Mouse (Mus musculus) v-Abl transformed pro-B cells (cell line): ENCODE results near the gene Rtn3.

Source experiments
- in situ Hi-C, 2 experiments: fragments of 400-800 bp; cut with MboI; formaldehyde crosslinking; loops; one replicate each; pipeline ENCODE4 v1.15.1; 2025; ENCODE audit not compliant: unreplicated experiment in 2 of 2

The Rtn3 gene

GRCm38 (mm10) chr19:7482599-7483511 lies at the start of gene Rtn3:
Gene Rtn3 (minus strand): TSS chr19:7483281.
- in situ Hi-C loops, result loop anchor here in 1 of 2 experiments (25.0 kb wide), 1 partner anchor 1404 kb away; the partner anchor contains the start of genes 1810009A15Rik, Ganab, Gm49403 and Gm49416

GRCm38 (mm10) chr19:7531906-7532305 lies 48.8 kb upstream of the Rtn3 start:
- in situ Hi-C loops, result loop anchor here in 1 of 2 experiments (5.0 kb wide), 1 partner anchor 65 kb away; no protein-coding TSS in a partner anchor

- in situ Hi-C loops, result loop anchor here in 1 of 2 experiments (5.0 kb wide), 1 partner anchor 68 kb away; no protein-coding TSS in a partner anchor
Measured at GRCm38 (mm10) chr19:7528639-7529428, 45.8 kb upstream of the Rtn3 start.

GRCm38 (mm10) chr19:7524879-7525278 lies 41.8 kb upstream of the Rtn3 start:
- in situ Hi-C loops, result loop anchor here in 1 of 2 experiments (5.0 kb wide), 1 partner anchor 72 kb away; no protein-coding TSS in a partner anchor

GRCm38 (mm10) chr19:7523781-7524180 lies 40.7 kb upstream of the Rtn3 start:
- in situ Hi-C loops, result no loop called here

- in situ Hi-C loops, result no loop called here
Measured at GRCm38 (mm10) chr19:7523292-7523691, 40.2 kb upstream of the Rtn3 start.

GRCm38 (mm10) chr19:7522856-7523255 lies 39.8 kb upstream of the Rtn3 start:
- in situ Hi-C loops, result no loop called here

GRCm38 (mm10) chr19:7521619-7522018 lies 38.5 kb upstream of the Rtn3 start:
- in situ Hi-C loops, result no loop called here

GRCm38 (mm10) chr19:7516437-7516836 lies 33.4 kb upstream of the Rtn3 start:
- in situ Hi-C loops, result no loop called here

GRCm38 (mm10) chr19:7508026-7508425 lies 24.9 kb upstream of the Rtn3 start:
- in situ Hi-C loops, result no loop called here

GRCm38 (mm10) chr19:7506321-7506720 lies 23.2 kb upstream of the Rtn3 start:
- in situ Hi-C loops, result no loop called here

- in situ Hi-C loops, result no loop called here
Measured at GRCm38 (mm10) chr19:7502432-7502831, 19.4 kb upstream of the Rtn3 start.

- in situ Hi-C loops, result no loop called here
Measured at GRCm38 (mm10) chr19:7500701-7501100, 17.6 kb upstream of the Rtn3 start.

GRCm38 (mm10) chr19:7498816-7499215 lies 15.7 kb upstream of the Rtn3 start:
- in situ Hi-C loops, result loop anchor here in 1 of 2 experiments (25.0 kb wide), 1 partner anchor 1388 kb away; the partner anchor contains the start of genes 1810009A15Rik, Ganab, Gm49403 and Gm49416

GRCm38 (mm10) chr19:7496070-7496469 lies 13.0 kb upstream of the Rtn3 start:
- in situ Hi-C loops, result loop anchor here in 1 of 2 experiments (25.0 kb wide), 1 partner anchor 1391 kb away; the partner anchor contains the start of genes 1810009A15Rik, Ganab, Gm49403 and Gm49416

GRCm38 (mm10) chr19:7495221-7496038 lies 12.3 kb upstream of the Rtn3 start:
- in situ Hi-C loops, result loop anchor here in 1 of 2 experiments (25.0 kb wide), 1 partner anchor 1392 kb away; the partner anchor contains the start of genes 1810009A15Rik, Ganab, Gm49403 and Gm49416

GRCm38 (mm10) chr19:7494187-7495015 lies 11.3 kb upstream of the Rtn3 start:
- in situ Hi-C loops, result loop anchor here in 1 of 2 experiments (25.0 kb wide), 1 partner anchor 1393 kb away; the partner anchor contains the start of genes 1810009A15Rik, Ganab, Gm49403 and Gm49416

GRCm38 (mm10) chr19:7493352-7494186 lies 10.5 kb upstream of the Rtn3 start, which contains the start of gene Atl3:
Gene Atl3 (plus strand): TSS chr19:7494040.
- in situ Hi-C loops, result loop anchor here in 1 of 2 experiments (25.0 kb wide), 1 partner anchor 1394 kb away; the partner anchor contains the start of genes 1810009A15Rik, Ganab, Gm49403 and Gm49416
